Mouse (Mus musculus): Measurements from ENCODE around the gene Prnd.
A peak's percentile ranks its signal among the peaks of the same experiment; 100 is the strongest.

Gene Prnd

GRCm38 (mm10) chr2:131988550-131988949, 37.9 kb downstream of the Prnd start:
- DNase-seq: peak; percentile 1

- no peak for DNase-seq
These were observed 41.8 kb downstream of the Prnd start for GRCm38 (mm10) chr2:131992487-131992886.

- DNase-seq: no peak
These were observed 42.5 kb downstream of the Prnd start for GRCm38 (mm10) chr2:131993151-131993550.

- no peak for DNase-seq
These were observed 43.0 kb downstream of the Prnd start for GRCm38 (mm10) chr2:131993563-131994088.

- no peak for DNase-seq
These were observed 44.3 kb downstream of the Prnd start for GRCm38 (mm10) chr2:131994971-131995370.

- no peak for DNase-seq
These were observed 45.1 kb downstream of the Prnd start for GRCm38 (mm10) chr2:131995742-131996141.

- DNase-seq: no peak
These were observed 45.7 kb downstream of the Prnd start for GRCm38 (mm10) chr2:131996369-131996768.

GRCm38 (mm10) chr2:131997356-131997755, 46.7 kb downstream of the Prnd start:
- DNase-seq: no peak

- no peak for DNase-seq
These were observed 51.2 kb downstream of the Prnd start for GRCm38 (mm10) chr2:132001696-132002334.

GRCm38 (mm10) chr2:132003916-132004315, 53.3 kb downstream of the Prnd start:
- DNase-seq: no peak

GRCm38 (mm10) chr2:132004495-132005136, 54.0 kb downstream of the Prnd start:
- no peak for DNase-seq

GRCm38 (mm10) chr2:132005445-132005844, 54.8 kb downstream of the Prnd start:
- no peak for DNase-seq

Data from thymus, postnatal 4 days (tissue).